Mouse (Mus musculus) right cerebral cortex, postnatal 36 days (tissue): ENCODE measurements around the gene Cep164.
A peak's percentile ranks its signal among the peaks of the same experiment; 100 is the strongest.

Experiments
- DNase-seq, 2 experiments: peaks; one replicate each; pipeline ENCODE4 v3.0.0; 2022; ENCODE audit warnings: low spot score in 2 of 2, mixed read lengths in 1 of 2

The Cep164 gene

DNA sequence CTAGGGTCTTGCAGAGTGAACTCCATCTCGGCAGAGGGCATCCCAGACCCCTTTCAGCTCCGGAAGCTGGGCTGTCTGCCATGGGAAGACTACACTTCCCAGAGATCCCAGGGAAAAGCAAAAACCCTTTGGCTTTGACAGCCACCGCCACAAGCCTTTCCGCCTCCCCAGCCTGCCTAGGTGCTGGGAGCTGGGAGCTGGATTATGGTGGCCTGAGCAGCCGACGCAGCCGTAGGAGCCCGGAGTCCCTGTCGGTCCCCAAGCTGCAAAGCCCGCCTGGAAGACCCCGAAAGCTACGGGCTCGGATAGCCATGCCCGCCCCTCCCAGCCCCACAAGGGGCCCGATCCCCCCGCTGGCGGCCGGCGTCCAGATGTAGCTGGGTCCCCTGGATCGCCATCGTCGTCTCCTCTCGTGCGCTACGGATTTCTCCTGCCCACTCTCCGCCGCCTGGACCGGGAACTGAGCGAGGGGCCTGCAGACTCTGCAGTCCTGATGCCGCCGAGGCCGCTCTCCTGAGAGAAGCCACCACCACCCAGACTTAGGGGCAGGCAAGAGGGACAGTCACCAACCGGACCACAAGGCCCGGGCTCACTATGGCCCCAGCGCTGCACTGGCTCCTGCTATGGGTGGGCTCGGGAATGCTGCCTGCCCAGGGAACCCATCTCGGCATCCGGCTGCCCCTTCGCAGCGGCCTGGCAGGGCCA, 10.1 kb upstream of the Cep164 start, which contains the start of gene Bace1:
TSS of gene Bace1 (plus strand) at position 147 of the 705 bp plus-strand sequence.
- DNase-seq: peak; percentile 76 to 78

DNA sequence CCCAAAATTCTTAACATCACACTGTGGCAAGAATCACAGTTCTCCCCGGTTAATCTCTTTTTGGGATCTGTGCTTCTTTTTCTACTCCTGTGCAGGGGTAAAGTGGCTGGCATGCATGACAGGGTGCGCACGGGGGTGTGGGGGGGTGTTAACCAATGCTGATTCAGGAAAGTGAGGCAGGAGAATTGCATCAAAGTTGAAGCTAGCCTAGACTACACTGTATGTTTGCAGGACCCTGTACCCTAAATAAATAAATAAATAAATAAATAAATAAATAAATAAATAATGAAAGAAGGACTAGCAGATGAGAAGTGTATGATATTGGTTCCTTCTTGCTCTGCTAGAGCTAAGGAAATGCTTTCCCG, 9.6 kb upstream of the Cep164 start:
- no peak for DNase-seq

DNA sequence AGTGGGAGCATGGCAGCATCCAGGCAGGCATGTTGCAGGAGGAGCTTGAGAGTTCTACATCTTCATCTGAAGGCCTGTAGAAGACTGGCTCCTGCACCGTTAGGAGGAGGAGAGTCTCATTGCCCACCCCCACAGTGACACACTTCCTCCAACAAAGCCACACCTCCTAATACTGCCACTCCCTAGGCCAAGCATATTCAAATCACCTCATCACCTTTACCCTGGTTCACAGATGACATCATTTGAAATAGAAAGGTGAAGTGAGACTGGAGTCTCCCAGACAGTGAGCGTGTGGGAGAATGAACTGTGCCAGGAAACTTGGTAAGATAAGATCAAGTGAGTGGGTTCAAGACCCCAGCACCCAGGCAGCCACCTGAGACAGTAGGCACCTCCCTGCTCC, 5.0 kb upstream of the Cep164 start:
- no peak for DNase-seq

DNA sequence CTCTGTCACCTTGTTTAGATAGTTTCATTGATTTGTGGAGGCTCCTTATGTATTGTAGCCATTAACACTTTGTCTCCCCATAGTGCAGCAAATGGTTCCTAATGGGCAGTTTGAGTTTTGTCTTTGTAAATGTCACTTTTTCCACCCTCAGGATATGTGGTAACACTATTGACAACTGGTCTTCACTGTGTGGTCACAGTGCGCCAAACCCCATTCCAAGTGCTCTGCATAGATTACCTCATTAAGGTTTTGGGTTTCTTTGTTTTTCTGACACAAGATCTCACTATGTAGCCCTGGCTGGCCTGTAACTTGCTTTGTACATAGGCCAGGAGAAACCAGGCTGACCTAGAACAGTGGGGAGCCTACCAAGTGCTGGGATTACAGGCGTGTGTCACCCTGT, 4.4 kb upstream of the Cep164 start:
- DNase-seq: no peak

DNA sequence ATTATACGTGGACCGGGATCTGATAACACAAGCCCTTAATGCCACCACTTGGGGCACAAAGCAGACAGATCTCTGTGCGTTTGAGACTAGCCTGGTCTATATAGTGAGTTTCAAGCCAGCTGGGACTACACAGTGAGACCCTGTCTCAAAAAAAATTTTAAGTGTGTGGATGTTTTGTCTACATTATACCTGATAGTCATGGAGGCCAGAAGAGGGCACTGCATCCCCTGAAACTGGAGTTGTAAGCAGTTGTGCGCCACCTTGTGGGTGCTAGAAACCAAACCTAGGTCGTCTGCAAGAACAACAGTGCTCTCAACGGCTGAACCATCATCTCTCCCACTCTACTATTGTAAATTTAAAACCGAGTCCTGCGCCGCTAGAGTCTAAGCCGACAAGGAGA, 616 bp upstream of the Cep164 start:
- DNase-seq: peak in 1 of 2 experiments; percentile 45

DNA sequence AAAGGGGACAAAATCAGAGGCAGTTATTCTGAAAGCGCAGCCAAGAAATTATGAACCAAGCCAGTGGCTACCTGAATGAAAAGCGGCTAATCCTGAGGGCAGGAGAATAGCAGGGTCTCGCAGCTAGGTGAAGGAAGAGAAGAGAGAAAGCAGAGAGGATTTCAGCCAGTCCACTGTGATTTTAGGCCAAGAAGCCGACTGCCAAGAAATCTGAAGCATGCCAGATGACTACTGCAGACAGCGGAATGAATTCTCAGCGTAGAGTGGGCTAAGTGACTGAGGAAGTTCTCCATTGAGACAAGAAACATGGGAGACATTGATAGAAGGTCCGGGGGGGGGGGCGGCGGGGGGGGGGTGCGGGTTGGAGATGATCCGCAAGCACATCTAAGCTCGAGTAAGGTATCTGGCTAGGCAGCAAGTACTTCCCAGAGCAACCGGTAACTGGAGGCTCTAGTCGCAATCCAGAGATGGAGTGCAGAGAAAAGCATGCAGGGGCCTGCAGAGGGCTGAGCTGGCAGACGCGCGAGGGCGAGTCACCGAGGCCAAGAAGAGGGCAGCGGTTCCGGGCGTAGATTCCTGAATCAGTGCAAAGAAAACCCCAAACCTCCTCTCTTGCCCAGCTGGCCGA, 714 bp downstream of the Cep164 start:
- DNase-seq: no peak

DNA sequence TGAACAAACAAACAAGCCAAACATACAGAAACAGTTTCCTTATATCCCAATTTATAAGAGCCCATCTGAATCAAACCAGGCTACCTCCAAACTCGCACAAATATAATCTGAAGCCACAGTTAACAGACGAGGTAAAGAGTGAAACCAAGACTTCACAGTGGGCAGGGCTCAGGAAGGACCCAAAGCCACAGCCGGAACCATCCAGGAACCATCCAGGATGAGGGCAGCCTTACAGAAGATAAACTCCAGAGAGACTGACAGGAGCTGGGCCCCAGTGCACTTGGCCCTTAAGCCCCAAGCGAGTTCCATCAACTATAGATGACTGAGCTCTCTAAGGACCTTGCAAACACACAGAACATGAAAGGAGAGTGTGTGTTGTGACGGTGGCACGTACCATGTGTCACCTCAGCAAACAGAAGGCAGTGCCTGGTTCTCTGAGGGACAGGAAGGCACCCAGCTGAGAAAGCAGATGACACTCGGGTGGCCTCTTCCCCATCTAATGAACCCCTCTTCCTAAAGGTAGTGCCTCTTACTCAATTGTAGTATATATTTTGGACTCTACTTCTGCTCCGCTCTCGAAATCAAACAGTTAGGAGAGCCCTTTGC, 10.0 kb downstream of the Cep164 start:
- DNase-seq: no peak

DNA sequence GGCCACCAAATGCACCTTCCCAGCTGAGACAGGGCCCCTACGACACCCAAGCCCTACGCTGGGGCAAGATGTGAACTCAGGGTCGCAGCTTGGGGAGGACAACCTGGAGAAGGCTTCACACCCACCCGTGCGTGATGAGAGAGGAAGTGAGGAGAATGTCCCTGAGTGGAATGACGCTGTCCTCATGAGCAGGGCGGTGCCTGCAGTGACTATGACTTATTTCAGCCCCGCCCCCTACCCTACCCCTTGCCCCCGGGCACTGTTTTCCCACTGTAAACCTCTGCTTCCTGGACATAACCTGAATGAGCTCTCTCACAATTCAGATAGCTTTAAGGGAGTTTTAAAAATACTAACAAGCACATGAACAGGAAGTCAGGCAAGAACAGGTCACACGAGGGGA, 13.0 kb downstream of the Cep164 start:
- DNase-seq: no peak

DNA sequence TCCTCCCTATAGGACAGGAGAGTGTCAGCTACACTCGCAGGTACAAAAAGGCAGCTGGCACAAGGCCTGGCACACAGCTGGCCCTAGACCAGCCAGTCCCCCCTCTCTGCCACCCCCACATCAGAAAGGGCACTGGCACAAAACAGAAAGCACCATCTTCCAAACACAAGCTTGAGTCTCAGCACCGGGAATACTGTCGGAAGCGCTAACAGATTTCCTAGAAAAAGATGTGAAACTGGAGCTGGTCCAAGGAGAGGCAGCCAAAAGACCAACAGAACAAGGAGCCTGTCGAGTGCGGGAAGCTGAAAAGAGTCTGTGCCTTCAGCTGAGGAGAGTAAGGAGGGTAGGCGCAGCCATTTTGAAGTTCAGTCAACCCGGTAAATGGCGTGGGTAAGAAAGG, 13.4 kb downstream of the Cep164 start:
- DNase-seq: no peak

DNA sequence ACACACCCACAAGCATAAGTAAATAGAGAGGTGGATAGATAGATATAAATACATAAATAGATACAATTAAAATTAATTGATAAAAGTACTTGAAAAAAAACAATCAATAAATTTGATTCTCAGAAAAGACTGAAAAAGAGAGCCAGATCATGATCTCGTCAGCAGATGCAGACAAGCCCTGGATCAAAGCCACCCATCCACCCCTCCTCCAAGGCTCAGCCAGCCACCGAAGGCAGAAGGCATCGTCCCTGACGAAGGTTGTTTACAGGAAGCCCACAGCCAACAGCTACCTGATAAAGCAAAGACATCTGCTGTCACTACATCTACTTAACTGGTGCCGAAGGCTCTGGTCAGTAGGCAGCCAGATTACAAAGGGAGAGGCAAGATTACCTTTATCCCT, 16.5 kb downstream of the Cep164 start:
- DNase-seq: no peak

DNA sequence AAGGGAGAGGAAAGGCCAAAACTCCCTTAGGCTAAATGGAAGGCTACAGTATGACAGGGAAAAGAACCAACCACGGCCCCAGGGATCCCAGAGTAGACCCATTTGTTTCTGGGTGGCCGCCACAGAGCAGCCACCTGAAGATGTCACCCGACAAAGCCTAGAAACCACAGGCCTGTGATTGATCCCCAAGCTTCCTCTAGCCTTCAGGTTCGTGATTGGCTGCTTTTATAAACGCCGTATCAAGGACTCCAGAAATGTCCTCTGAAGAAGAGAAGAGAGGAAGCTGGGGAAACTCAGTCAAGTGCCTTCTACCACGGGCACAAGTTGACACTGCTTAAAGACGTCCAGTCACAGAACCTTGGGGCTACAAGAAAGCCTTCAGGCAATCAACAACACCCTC, 20.7 kb downstream of the Cep164 start:
- DNase-seq: no peak

DNA sequence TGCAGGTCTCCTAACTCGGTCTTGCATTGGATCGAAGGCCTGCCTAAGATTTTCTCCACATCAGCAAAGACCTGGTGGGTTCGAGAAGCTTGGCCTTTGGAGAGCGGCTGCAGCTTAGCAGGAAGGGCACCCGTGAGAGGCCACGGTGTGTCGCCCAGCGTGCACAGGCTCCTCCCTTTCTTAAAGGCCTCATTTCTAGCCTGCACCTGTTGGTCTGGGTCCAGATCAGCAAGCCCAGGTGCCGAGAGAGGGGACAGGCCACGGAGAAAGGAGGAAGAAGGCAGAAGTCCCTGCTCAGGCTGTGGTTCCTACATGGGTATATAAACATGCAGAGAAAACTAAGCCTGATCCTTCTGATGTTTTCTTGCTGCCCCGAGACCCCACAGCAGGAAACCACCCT, 21.2 kb downstream of the Cep164 start:
- no peak for DNase-seq

DNA sequence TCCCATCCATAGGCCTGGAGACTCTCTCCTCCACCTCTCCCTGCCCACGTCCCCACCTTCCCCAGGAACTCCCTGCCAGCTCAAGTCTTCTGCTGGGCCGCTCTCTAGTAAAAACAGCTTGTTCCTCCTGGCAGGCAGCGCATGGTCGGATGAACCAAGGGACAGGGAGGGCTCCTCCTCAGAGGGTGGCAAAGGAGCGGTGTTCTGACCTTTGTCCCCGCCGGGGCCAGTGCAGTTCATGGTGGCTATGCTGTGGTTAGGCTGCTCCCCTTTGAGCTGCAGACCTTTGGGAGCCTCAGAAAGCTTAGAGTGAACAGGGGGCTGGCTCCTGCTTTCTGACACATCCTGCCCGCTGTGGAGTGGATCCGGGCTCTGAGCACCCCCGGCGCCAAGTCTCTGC, 21.6 kb downstream of the Cep164 start:
- no peak for DNase-seq

DNA sequence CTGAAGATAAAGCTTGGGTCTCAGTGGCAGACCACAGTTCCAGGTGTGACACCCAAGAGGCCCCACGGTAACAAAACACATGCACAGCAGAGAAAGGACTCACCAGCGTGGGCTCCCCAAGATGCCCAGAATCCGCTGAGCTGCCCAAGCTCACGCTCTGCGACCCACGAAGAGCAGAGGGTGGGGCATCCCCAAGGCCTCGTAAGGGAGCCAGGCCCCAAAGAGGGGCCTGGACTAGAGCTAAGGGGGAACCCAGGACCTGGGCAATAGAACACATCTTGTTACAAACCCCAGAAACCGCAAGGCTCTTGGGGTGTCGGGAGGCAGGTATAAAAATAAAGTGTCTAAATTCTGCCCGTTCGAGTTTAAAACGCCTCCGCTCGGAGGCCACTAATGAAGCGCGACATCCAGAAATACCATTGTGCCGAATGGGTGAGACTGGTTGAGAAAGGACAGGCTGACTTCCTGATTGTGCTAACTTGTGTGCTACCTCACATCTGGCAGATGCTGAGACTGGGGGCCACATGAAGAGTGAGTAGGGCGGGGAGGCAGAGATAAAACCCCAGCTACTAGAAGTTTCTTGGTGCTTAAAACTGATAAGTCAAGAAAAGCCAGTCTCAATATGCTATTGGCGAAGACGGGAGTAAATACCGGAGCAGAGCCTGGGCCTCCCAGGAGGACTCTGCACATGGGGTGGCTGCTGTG, 25.3 kb downstream of the Cep164 start:
- no peak for DNase-seq

DNA sequence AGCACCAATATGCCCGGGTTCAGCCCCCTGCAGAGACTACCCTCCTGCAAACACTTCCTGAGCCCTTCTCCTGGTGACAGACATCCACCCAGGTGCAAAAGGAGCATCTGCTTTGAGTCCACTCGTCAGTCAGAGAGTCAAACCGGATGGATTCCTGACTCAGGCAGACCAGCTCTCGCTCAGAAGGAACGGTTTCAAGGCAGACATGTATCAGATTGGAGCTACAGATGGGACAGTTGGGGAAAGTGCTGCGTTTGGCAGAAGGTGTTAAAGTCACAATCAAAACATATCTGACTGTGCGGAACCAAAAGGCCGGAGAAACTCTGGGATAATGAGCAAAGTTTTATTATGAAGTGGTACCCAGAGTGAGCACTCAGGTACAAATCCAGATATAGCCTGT, 29.1 kb downstream of the Cep164 start:
- DNase-seq: no peak

DNA sequence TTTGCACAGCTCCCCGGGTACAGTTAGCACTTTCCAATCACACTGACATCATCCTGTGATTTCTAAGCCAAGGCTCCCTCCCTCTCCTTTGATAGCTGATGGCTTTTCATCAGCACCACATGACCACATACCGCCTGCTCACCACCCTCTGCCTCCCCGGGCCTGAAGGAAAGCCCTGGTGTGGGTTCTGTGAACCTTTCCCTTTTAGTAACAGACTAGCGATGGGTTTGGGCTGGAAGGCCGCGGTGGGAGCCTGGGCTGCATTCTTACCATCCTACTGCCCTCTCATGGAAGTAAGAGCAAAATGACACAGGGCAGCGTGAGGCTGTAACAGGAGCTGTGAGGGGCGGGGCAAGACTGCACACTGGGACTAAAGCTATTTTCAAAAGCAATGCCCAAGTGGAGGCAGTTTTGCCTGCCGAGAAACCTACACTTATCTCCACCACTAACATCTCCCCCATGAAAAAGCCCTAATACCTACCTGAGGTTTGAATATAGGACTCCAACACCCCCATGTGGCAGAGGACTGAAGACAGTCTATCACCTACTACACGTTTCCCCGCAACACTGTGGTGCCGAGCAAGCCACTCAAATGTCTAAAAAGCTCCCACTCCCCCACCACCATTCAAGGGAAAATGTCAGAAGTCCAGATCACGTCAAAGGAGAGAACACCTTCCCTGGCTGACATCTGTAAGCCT, 29.9 kb downstream of the Cep164 start:
- DNase-seq: no peak

DNA sequence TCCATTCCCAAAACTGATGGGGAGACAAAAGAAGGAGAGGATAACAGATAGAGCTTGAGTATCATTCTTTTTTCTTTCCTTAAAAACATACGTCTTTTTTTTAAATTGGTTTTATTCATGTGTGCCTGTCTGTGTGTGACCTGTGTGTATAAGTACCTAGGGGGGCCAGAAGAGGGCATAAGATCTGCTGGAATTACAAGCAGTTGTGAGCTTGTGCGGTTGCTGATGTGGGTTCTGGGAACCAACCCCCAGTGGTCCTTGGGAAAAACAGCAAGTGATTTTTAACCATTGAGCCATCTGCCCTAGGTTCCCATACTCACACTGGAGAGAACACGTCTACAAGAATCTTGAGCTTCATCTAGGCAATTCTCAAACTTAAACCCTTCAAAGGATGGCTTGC, 31.2 kb downstream of the Cep164 start:
- no peak for DNase-seq

DNA sequence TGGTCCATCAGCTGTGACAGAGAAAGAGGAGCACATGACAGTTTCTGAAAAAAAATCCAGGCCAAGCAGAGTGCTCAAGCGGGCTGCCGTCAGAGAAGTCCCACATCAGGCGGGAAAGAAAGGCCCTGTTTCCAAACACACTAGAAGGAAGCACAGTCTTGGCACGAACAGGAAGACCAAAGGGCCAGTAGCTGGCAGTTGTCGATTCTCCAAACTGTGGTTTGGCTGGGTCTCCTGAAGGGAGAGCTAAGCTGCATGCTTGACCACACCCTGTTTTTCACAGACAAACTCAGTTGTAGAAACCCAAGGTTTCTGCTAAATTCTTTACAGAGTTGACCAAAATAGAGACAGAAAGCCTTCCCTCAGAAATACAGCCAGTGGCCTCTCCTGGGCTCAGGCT, 32.8 kb downstream of the Cep164 start:
- no peak for DNase-seq

DNA sequence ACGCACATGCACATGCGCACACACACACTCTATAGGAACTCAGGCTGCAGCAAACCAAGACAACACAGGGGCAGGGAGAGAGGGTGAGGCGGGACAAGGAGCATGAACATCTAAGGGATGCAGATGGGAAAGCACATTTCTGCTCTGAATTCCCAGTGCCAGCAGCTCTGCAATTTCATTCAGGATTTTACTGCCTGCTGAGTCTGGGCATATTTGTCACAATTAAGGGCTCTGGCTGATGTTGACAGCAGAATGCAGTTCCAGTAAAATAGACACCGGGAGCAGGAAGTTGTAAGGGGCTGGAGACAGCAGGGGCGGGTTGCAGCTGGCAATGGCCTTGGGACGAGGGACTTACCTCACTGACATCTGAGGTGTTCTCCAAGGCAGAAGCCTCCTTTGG, 34.8 kb downstream of the Cep164 start:
- DNase-seq: no peak

DNA sequence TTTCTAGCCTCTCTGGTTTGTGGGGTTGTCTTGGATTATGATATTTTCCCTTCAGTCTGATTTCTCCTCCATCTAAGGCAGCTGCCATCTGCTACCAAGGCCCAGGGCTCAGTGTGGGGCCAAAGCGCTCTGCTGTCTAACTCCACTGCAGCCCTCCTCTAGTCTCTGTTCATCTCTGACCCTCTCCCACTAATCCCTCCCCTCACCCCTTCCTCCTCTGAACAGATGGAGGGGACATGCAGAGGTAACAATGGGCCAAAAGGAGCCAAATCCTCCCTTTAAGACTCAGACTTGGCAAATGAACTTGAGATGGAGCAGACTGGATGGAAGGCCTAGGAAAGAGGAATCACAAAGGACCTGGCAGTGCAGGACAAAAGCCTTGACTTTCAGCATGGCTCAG, 36.3 kb downstream of the Cep164 start:
- no peak for DNase-seq

DNA sequence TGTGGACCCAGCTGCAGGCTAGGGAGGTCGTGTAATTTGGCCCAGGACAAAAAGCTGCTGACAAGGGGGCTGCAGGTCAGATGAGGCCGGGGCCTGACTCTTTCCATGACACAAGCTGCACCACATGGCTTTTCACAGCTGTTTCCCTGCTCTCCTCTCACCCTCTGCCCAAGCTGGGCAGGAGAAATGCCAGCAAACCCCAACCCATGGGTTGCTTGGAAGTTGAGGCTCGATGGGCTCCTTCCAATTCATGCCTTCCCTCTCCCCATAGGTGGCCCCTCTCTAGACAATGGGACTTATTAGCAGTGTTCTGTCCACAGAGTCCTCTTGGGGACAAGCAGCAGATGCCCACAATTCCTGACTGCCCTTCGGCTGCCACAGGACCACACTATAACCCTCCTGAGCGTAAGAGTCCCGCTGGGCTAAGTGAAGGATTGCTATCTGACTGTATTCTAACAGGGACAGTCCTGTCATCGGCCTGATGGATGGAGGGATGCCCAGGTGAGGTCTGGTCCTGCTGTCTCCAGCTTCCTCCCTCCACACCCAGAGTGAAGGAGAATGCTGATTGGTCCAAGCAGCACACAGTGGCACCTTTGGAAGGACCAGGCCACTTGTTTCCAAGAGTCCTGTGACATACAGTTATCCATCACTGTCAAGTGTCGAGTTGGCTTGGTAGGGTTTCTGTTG, 36.9 kb downstream of the Cep164 start:
- no peak for DNase-seq

DNA sequence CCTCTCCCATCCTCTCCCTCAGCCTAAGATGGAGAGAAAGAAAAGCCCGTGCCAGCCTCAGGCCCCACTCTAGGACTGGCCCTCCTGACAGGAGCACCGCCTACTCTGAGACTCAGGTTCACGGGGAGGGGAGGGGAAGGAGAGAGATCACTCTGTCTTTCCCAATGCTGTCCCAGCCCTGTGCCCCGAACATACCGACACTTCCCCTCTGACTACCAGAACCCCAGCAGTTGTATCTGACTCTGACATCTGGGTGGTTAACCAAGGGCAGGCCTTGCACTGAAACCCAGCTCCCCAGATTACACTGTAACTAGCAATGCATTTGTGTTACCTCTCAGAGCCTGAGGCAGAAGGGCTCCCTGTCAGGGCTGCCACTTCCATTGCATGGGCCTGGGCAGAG, 40.1 kb downstream of the Cep164 start:
- DNase-seq: no peak
